Mouse (Mus musculus) neural tube, embryonic 13.5 days (tissue): ENCODE measurements at regions not wholly inside any gene's neighbourhood (a gene's known extent, or its start where the extent isn't known, plus 50 kb on each side); places are given as distances from the start of the nearest gene placed in this dataset.

Experiments
- ATAC-seq: fragments of 200-750 bp; cut with Nextera tagmentation; 2 replicates; pipeline ENCODE4 v1.8.0; 2017; ENCODE audit warnings: low read depth, mild to moderate bottlenecking, moderate TSS enrichment, moderate library complexity
- H3K27ac ChIP-seq: fragments of 300-500 bp; sonication (generic); replicated peaks from 2 replicates; pipeline ENCODE4 v1.5.1; 2015; ENCODE audit warnings: moderate library complexity, mild to moderate bottlenecking, inconsistent platforms
- H3K27me3 ChIP-seq: fragments of 300-500 bp; sonication (generic); 2 replicates; pipeline ENCODE4 v1.6.1; 2015; ENCODE audit warnings: mild to moderate bottlenecking, inconsistent platforms
- H3K36me3 ChIP-seq: fragments of 300-500 bp; sonication (generic); 2 replicates; pipeline ENCODE4 v1.6.1; 2015; ENCODE audit warnings: mild to moderate bottlenecking, inconsistent platforms
- H3K4me1 ChIP-seq: fragments of 300-500 bp; sonication (generic); replicated peaks from 2 replicates; pipeline ENCODE4 v1.6.1; 2015; ENCODE audit warnings: inconsistent platforms
- H3K4me2 ChIP-seq: fragments of 300-500 bp; sonication (generic); 2 replicates; pipeline ENCODE4 v1.6.1; 2015; ENCODE audit warnings: inconsistent platforms, mild to moderate bottlenecking, moderate library complexity
- H3K4me3 ChIP-seq: fragments of 300-500 bp; sonication (generic); 2 replicates; pipeline ENCODE4 v1.5.1; 2015; ENCODE audit warnings: mild to moderate bottlenecking, inconsistent platforms
- H3K9ac ChIP-seq: fragments of 300-500 bp; sonication (generic); 2 replicates; pipeline ENCODE4 v1.6.1; 2015; ENCODE audit warnings: moderate library complexity, mild to moderate bottlenecking, inconsistent platforms
- H3K9me3 ChIP-seq: fragments of 300-500 bp; sonication (generic); 2 replicates; pipeline ENCODE4 v1.6.1; 2016; ENCODE audit warnings: inconsistent platforms
- WGBS: fragments of 180-500 bp; shearing (Covaris S2); methylation state at CpG from one replicate; pipeline ENCODE4 v1.1.7; 2015; 5-methylcytosine and 5-hydroxymethylcytosine counted together

- WGBS: 88% methylated on average over 3 of the region's 3 CpGs
- H3K4me2 ChIP-seq: no peak overlapping the region
- peaks cover 11% of the 10 kb centered on the region; the same call in 1 of the 2 replicates for H3K4me1 ChIP-seq
- no peaks in the 10 kb centered on the region for H3K36me3 ChIP-seq
- no peak overlapping the region for H3K4me3 ChIP-seq
- H3K27me3 ChIP-seq: no peaks in the 10 kb centered on the region
- H3K27ac ChIP-seq: no peak overlapping the region
- no peak for ATAC-seq
- no peak overlapping the region for H3K9ac ChIP-seq
- H3K9me3 ChIP-seq: no peaks in the 10 kb centered on the region
Observed at GRCm38 (mm10) chr1:152184956-152185355, 95.0 kb upstream of the 1700025G04Rik start.

- 80% methylated on average over 9 of the region's 9 CpGs for WGBS
Observed at GRCm38 (mm10) chr1:152176267-152176970, 86.5 kb upstream of the 1700025G04Rik start.

GRCm38 (mm10) chr1:152175691-152176090 lies 85.8 kb upstream of the 1700025G04Rik start:
- no peak for ATAC-seq
- no peak overlapping the region for H3K4me3 ChIP-seq
- WGBS: 95% methylated on average over 3 of the region's 3 CpGs

More at GRCm38 (mm10) chr1:152176267-152176970, 86.5 kb upstream of the 1700025G04Rik start:
- no peak for ATAC-seq
- no peak overlapping the region for H3K27ac ChIP-seq
- no peaks in the 10 kb centered on the region for H3K9me3 ChIP-seq
- no peaks in the 10 kb centered on the region for H3K27me3 ChIP-seq
- no peak overlapping the region for H3K4me3 ChIP-seq
- H3K4me1 ChIP-seq: peaks cover under 1% of the 10 kb centered on the region; the same call in 1 of the 2 replicates
- H3K36me3 ChIP-seq: no peaks in the 10 kb centered on the region
- no peak overlapping the region for H3K4me2 ChIP-seq
- H3K9ac ChIP-seq: no peak overlapping the region

GRCm38 (mm10) chr1:152174464-152174863 lies 84.5 kb upstream of the 1700025G04Rik start:
- H3K4me3 ChIP-seq: no peak overlapping the region
- peaks cover 15% of the 10 kb centered on the region for H3K4me1 ChIP-seq
- ATAC-seq: no peak
- no peak overlapping the region for H3K9ac ChIP-seq
- no peak overlapping the region for H3K4me2 ChIP-seq
- no peaks in the 10 kb centered on the region for H3K27me3 ChIP-seq
- 92% methylated on average over 4 of the region's 4 CpGs for WGBS
- no peaks in the 10 kb centered on the region for H3K9me3 ChIP-seq
- H3K36me3 ChIP-seq: no peaks in the 10 kb centered on the region
- no peak overlapping the region for H3K27ac ChIP-seq

More at GRCm38 (mm10) chr1:152175691-152176090, 85.8 kb upstream of the 1700025G04Rik start:
- Histone ChIP-seq H3K27ac (no peak overlapping the region), H3K9ac (no peak overlapping the region), H3K27me3 (no peaks in the 10 kb centered on the region), H3K9me3 (no peaks in the 10 kb centered on the region), H3K36me3 (no peaks in the 10 kb centered on the region), H3K4me2 (no peak overlapping the region), H3K4me1 (peaks cover 6% of the 10 kb centered on the region)

- H3K9ac ChIP-seq: no peak overlapping the region
- ATAC-seq: no peak
- H3K9me3 ChIP-seq: no peaks in the 10 kb centered on the region
- H3K27ac ChIP-seq: peak overlapping the region; percentile 67
- no peak overlapping the region for H3K4me3 ChIP-seq
- 51% methylated on average over 16 of the region's 16 CpGs for WGBS
- H3K4me2 ChIP-seq: no peak overlapping the region
- peaks cover 18% of the 10 kb centered on the region for H3K4me1 ChIP-seq
- no peaks in the 10 kb centered on the region for H3K27me3 ChIP-seq
- H3K36me3 ChIP-seq: no peaks in the 10 kb centered on the region
Observed at GRCm38 (mm10) chr1:152171034-152171790, 81.3 kb upstream of the 1700025G04Rik start.

- no peak overlapping the region for H3K9ac ChIP-seq
- no peaks in the 10 kb centered on the region for H3K27me3 ChIP-seq
- no peaks in the 10 kb centered on the region for H3K9me3 ChIP-seq
- 90% methylated on average over 8 of the region's 8 CpGs for WGBS
- no peaks in the 10 kb centered on the region for H3K36me3 ChIP-seq
- no peak overlapping the region for H3K4me3 ChIP-seq
- H3K4me1 ChIP-seq: peaks cover 24% of the 10 kb centered on the region
- peak overlapping the region; percentile 67 for H3K27ac ChIP-seq
- no peak overlapping the region for H3K4me2 ChIP-seq
- ATAC-seq: no peak
Observed at GRCm38 (mm10) chr1:152170583-152170982, 80.7 kb upstream of the 1700025G04Rik start.

GRCm38 (mm10) chr1:152169508-152169907 lies 79.6 kb upstream of the 1700025G04Rik start:
- peaks cover 35% of the 10 kb centered on the region for H3K4me1 ChIP-seq
- no peaks in the 10 kb centered on the region for H3K36me3 ChIP-seq
- H3K4me2 ChIP-seq: no peak overlapping the region
- no peaks in the 10 kb centered on the region for H3K9me3 ChIP-seq
- no peak overlapping the region for H3K27ac ChIP-seq
- ATAC-seq: no peak
- H3K27me3 ChIP-seq: no peaks in the 10 kb centered on the region
- WGBS: 81% methylated on average over 14 of the region's 14 CpGs
- no peak overlapping the region for H3K9ac ChIP-seq
- no peak overlapping the region for H3K4me3 ChIP-seq

GRCm38 (mm10) chr1:152168284-152168683 lies 78.4 kb upstream of the 1700025G04Rik start:
- H3K4me2 ChIP-seq: no peak overlapping the region
- H3K27me3 ChIP-seq: no peaks in the 10 kb centered on the region
- 76% methylated on average over 4 of the region's 4 CpGs for WGBS
- peaks cover 43% of the 10 kb centered on the region for H3K4me1 ChIP-seq
- no peak for ATAC-seq
- no peak overlapping the region for H3K27ac ChIP-seq
- no peaks in the 10 kb centered on the region for H3K36me3 ChIP-seq
- no peak overlapping the region for H3K4me3 ChIP-seq
- H3K9ac ChIP-seq: no peak overlapping the region
- no peaks in the 10 kb centered on the region for H3K9me3 ChIP-seq

- peaks cover 43% of the 10 kb centered on the region for H3K4me1 ChIP-seq
- H3K27me3 ChIP-seq: no peaks in the 10 kb centered on the region
- no peak overlapping the region for H3K9ac ChIP-seq
- no peaks in the 10 kb centered on the region for H3K9me3 ChIP-seq
- WGBS: 94% methylated on average over 5 of the region's 5 CpGs
- no peak overlapping the region for H3K4me2 ChIP-seq
- H3K27ac ChIP-seq: no peak overlapping the region
- ATAC-seq: no peak
- H3K36me3 ChIP-seq: no peaks in the 10 kb centered on the region
- H3K4me3 ChIP-seq: no peak overlapping the region
Observed at GRCm38 (mm10) chr1:152167716-152168115, 77.8 kb upstream of the 1700025G04Rik start.

GRCm38 (mm10) chr1:152165490-152165905 lies 75.6 kb upstream of the 1700025G04Rik start:
- peak overlapping the region; percentile 93 for H3K27ac ChIP-seq
- no peaks in the 10 kb centered on the region for H3K36me3 ChIP-seq
- H3K9ac ChIP-seq: peak overlapping the region; percentile 35; the same call in 1 of the 2 replicates
- peaks cover 37% of the 10 kb centered on the region for H3K4me1 ChIP-seq
- ATAC-seq: peak; percentile 84
- WGBS: 32% methylated on average over 5 of the region's 5 CpGs
- H3K4me2 ChIP-seq: peak overlapping the region; percentile 35
- no peak overlapping the region for H3K4me3 ChIP-seq
- no peaks in the 10 kb centered on the region for H3K27me3 ChIP-seq
- no peaks in the 10 kb centered on the region for H3K9me3 ChIP-seq

- Histone ChIP-seq H3K4me2 (peak overlapping the region; percentile 35), H3K9ac (peak overlapping the region; percentile 35; the same call in 1 of the 2 replicates), H3K4me1 (peaks cover 32% of the 10 kb centered on the region), H3K9me3 (no peaks in the 10 kb centered on the region), H3K27me3 (no peaks in the 10 kb centered on the region), H3K36me3 (no peaks in the 10 kb centered on the region), H3K27ac (peak overlapping the region; percentile 93), H3K4me3 (no peak overlapping the region)
- 26% methylated on average over 12 of the region's 12 CpGs for WGBS
- ATAC-seq: peak; percentile 80
Observed at GRCm38 (mm10) chr1:152164843-152165489, 75.0 kb upstream of the 1700025G04Rik start.

- H3K4me2 ChIP-seq: no peak overlapping the region
Observed at GRCm38 (mm10) chr1:152164212-152164611, 74.3 kb upstream of the 1700025G04Rik start.

More at GRCm38 (mm10) chr1:152164212-152164611, 74.3 kb upstream of the 1700025G04Rik start:
- peak overlapping the region; percentile 93 for H3K27ac ChIP-seq
- no peak overlapping the region for H3K4me3 ChIP-seq
- H3K9me3 ChIP-seq: no peaks in the 10 kb centered on the region
- no peak overlapping the region for H3K9ac ChIP-seq
- 77% methylated on average over 5 of the region's 5 CpGs for WGBS
- H3K4me1 ChIP-seq: peaks cover 26% of the 10 kb centered on the region
- no peaks in the 10 kb centered on the region for H3K36me3 ChIP-seq
- ATAC-seq: no peak
- no peaks in the 10 kb centered on the region for H3K27me3 ChIP-seq
